10 mouse cellular contexts compared by ENCODE assay signal in the genomic region with DNA sequence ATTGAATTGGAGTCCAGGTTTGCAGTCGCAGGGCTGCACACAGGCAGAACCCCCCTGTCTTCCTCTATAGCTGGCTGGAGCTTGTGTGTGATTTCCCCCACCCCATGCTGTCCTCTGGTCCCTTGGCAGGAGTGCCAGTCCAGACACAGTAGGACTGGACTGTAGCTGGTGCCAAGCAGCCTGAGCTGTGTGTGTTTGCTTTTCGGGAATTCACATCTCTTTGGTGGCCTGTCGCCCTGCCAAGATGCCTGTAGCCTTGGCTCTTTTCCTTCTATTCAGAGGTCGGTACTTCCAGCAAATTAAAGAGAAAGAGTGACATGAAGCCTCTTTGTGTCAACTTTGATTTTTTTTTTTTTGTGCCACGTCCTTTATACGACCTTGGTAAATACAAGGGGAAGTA. TPM values are rescaled to one million over a fixed set of nuclear protein-coding genes. Genes with fewer than 3 reads are reported as not detected.
DNase-seq lines count a peak whose midpoint lies in the region; ATAC-seq and TF ChIP-seq lines count a peak whose summit lies in the region.
"Had no signal": no experiment of that assay in that cellular context is flagged by ENCODE, and none has a peak within 500 bp of the region (broad histone marks: within the 10 kb centered on the region; RNA-seq: fewer than 3 reads in every experiment).

No protein-coding gene starts in this region.

- no peaks in the 10 kb centered on the region for H3K27me3 ChIP-seq in midbrain, embryonic 14.5 days (ENCODE audit: control insufficient read depth, insufficient read depth, low read length)
- peaks cover 9% of the 10 kb centered on the region for H3K27me3 ChIP-seq in midbrain, embryonic 10.5 days (ENCODE audit: low read depth, poor library complexity, severe bottlenecking)
- H3K27me3 ChIP-seq in forebrain, embryonic 16.5 days (replicated peaks; ENCODE audit: control insufficient read depth, insufficient read depth, low read length), result no peaks in the 10 kb centered on the region
- H3K27me3 ChIP-seq in midbrain, embryonic 16.5 days (ENCODE audit: control insufficient read depth, insufficient read depth, low read depth, low read length), result no peaks in the 10 kb centered on the region
- H3K27me3 ChIP-seq in limb, embryonic 10.5 days (ENCODE audit: low read depth, poor library complexity, severe bottlenecking), result 0 out of 2 replicates have a peak, but pooled peaks cover 8% of the 10 kb centered on the region
- H3K27me3 ChIP-seq: midbrain, embryonic 12.5 days had no signal

- peaks cover 47% of the 10 kb centered on the region for H3K36me3 ChIP-seq in midbrain, embryonic 14.5 days (ENCODE audit: control insufficient read depth, insufficient read depth, low read length)
- H3K36me3 ChIP-seq in midbrain, embryonic 10.5 days, result peaks cover 28% of the 10 kb centered on the region
- peaks cover 14% of the 10 kb centered on the region for H3K36me3 ChIP-seq in forebrain, embryonic 16.5 days (ENCODE audit: control insufficient read depth, insufficient read depth)
- H3K36me3 ChIP-seq in midbrain, embryonic 16.5 days (ENCODE audit: control insufficient read depth, insufficient read depth, low read length), result peaks cover 21% of the 10 kb centered on the region
- peaks cover 7% of the 10 kb centered on the region; the same call in 1 of the 2 replicates for H3K36me3 ChIP-seq in limb, embryonic 10.5 days

- no peaks in the 10 kb centered on the region for H3K9me3 ChIP-seq in midbrain, embryonic 14.5 days (ENCODE audit: control insufficient read depth, low read length)
- H3K9me3 ChIP-seq in midbrain, embryonic 10.5 days (replicated peaks), result no peaks in the 10 kb centered on the region
- peaks cover 2% of the 10 kb centered on the region; the same call in 1 of the 2 replicates for H3K9me3 ChIP-seq in forebrain, embryonic 16.5 days (ENCODE audit: control insufficient read depth, low read length)
- H3K9me3 ChIP-seq in midbrain, embryonic 16.5 days (replicated peaks; ENCODE audit: control insufficient read depth, low read length, poor library complexity, severe bottlenecking), result no peaks in the 10 kb centered on the region
- no peaks in the 10 kb centered on the region for H3K9me3 ChIP-seq in limb, embryonic 10.5 days (replicated peaks)
- H3K9me3 ChIP-seq: midbrain, embryonic 12.5 days had no signal

- no peak overlapping the region for H3K4me3 ChIP-seq in gastrocnemius, adult 2 months
- H3K4me3 ChIP-seq in midbrain, embryonic 14.5 days (replicated peaks; ENCODE audit: low read depth, low read length), result no peak overlapping the region
- no peak overlapping the region for H3K4me3 ChIP-seq in midbrain, embryonic 10.5 days
- no peak overlapping the region for H3K4me3 ChIP-seq in forebrain, embryonic 16.5 days (replicated peaks; ENCODE audit: low read length)
- no peak overlapping the region for H3K4me3 ChIP-seq in midbrain, embryonic 16.5 days (ENCODE audit: low read depth, low read length)
- H3K4me3 ChIP-seq in limb, embryonic 10.5 days, result no peak overlapping the region
- H3K4me3 ChIP-seq: midbrain, embryonic 12.5 days had no signal

- no peak for TF ChIP-seq CTCF in gastrocnemius, adult 2 months (IDR thresholded peaks at IDR 0.05)

- H3K4me2 ChIP-seq in midbrain, embryonic 14.5 days (ENCODE audit: low read length), result no peak overlapping the region
- no peak overlapping the region for H3K4me2 ChIP-seq in forebrain, embryonic 16.5 days (ENCODE audit: low read length)
- H3K4me2 ChIP-seq in midbrain, embryonic 16.5 days (ENCODE audit: low read length), result no peak overlapping the region; the same call in 1 of the 2 replicates
- H3K4me2 ChIP-seq: midbrain, embryonic 12.5 days had no signal

- 0 out of 2 replicates have a peak, but pooled peaks have one; percentile 31 for ATAC-seq in midbrain, embryonic 14.5 days (ENCODE audit: low FRiP score, low TSS enrichment)
- ATAC-seq in forebrain, embryonic 16.5 days, result peak; percentile 87
- ATAC-seq in midbrain, embryonic 16.5 days, result peak; percentile 87
- no peak for ATAC-seq in granulocyte monocyte progenitor cell, adult 5-6 weeks (replicated peaks; ENCODE audit: poor library complexity, severe bottlenecking)
- ATAC-seq: intestine, postnatal 0 days had no signal

- peaks cover 43% of the 10 kb centered on the region for H3K4me1 ChIP-seq in midbrain, embryonic 14.5 days (ENCODE audit: control insufficient read depth, insufficient read depth, low read length)
- peaks cover 15% of the 10 kb centered on the region for H3K4me1 ChIP-seq in midbrain, embryonic 10.5 days
- H3K4me1 ChIP-seq in forebrain, embryonic 16.5 days (replicated peaks; ENCODE audit: control insufficient read depth, insufficient read depth, low read length), result peaks cover 54% of the 10 kb centered on the region
- peaks cover 66% of the 10 kb centered on the region for H3K4me1 ChIP-seq in midbrain, embryonic 16.5 days (ENCODE audit: control insufficient read depth, insufficient read depth, low read length)
- peaks cover 7% of the 10 kb centered on the region for H3K4me1 ChIP-seq in limb, embryonic 10.5 days

- intact Hi-C loops in gastrocnemius, adult 2 months (cut with DNase I), result loop anchor here (10.0 kb wide), 1 partner anchor 106 kb away; no protein-coding TSS in a partner anchor

- peak; percentile 29 for DNase-seq in gastrocnemius, adult 2 months
- DNase-seq in gastrocnemius, postnatal 10 days, result no peak
- peak; percentile 68 for DNase-seq in midbrain, embryonic 14.5 days
- DNase-seq in midbrain, embryonic 10.5 days (ENCODE audit: low spot score), result no peak
- no peak for DNase-seq in limb, embryonic 10.5 days (ENCODE audit: low spot score)

- 71% methylated on average over 6 of the region's 6 CpGs for WGBS in midbrain, embryonic 14.5 days
- 88% methylated on average over 6 of the region's 6 CpGs for WGBS in midbrain, embryonic 10.5 days
- WGBS in forebrain, embryonic 16.5 days, result 21% methylated on average over 6 of the region's 6 CpGs
- 60% methylated on average over 6 of the region's 6 CpGs for WGBS in midbrain, embryonic 16.5 days
- WGBS in limb, embryonic 10.5 days, result 86% methylated on average over 6 of the region's 6 CpGs

- H3K9ac ChIP-seq in midbrain, embryonic 14.5 days (replicated peaks; ENCODE audit: low read length), result no peak overlapping the region
- H3K9ac ChIP-seq in forebrain, embryonic 16.5 days (replicated peaks; ENCODE audit: low read depth, low read length), result no peak overlapping the region
- H3K9ac ChIP-seq in midbrain, embryonic 16.5 days (ENCODE audit: low read depth, low read length), result no peak overlapping the region
- H3K9ac ChIP-seq: midbrain, embryonic 12.5 days had no signal

- H3K27ac ChIP-seq in gastrocnemius, adult 2 months, result no peak overlapping the region
- H3K27ac ChIP-seq in midbrain, embryonic 14.5 days (replicated peaks; ENCODE audit: low read depth, low read length), result no peak overlapping the region
- no peak overlapping the region for H3K27ac ChIP-seq in midbrain, embryonic 10.5 days (replicated peaks)
- H3K27ac ChIP-seq in forebrain, embryonic 16.5 days (ENCODE audit: low read length), result no peak overlapping the region
- no peak overlapping the region for H3K27ac ChIP-seq in midbrain, embryonic 16.5 days (ENCODE audit: low read length)
- no peak overlapping the region for H3K27ac ChIP-seq in limb, embryonic 10.5 days
- H3K27ac ChIP-seq: midbrain, embryonic 12.5 days had no signal

RNA-seq across cellular contexts. Expression of a gene that starts 6.3 kb away (rescaled TPM):
- total RNA-seq in gastrocnemius, adult 2 months (2021), result 1 to 10 TPM; 1.5 to 3.5 TPM
- total RNA-seq in gastrocnemius, postnatal 10 days (2021), result 10 to 100 TPM; 20.5 to 29.9 TPM
- polyA plus RNA-seq in midbrain, embryonic 14.5 days (2014; fragmentation: Nextera tagmentation; extraction: Ambion mirVana), result 278 and 323 TPM in 2 replicates
- polyA plus RNA-seq in midbrain, embryonic 10.5 days (2016; fragmentation: Nextera tagmentation; extraction: Ambion mirVana), result 42.2 and 72.4 TPM in 2 replicates
- 255 and 277 TPM in 2 replicates for polyA plus RNA-seq in forebrain, embryonic 16.5 days (2015; fragmentation: Nextera tagmentation; extraction: Ambion mirVana)
- 293 and 328 TPM in 2 replicates for polyA plus RNA-seq in midbrain, embryonic 16.5 days (2015; fragmentation: Nextera tagmentation; extraction: Ambion mirVana)
- total RNA-seq in granulocyte monocyte progenitor cell, adult 5-6 weeks (2014; fragmentation: Nextera tagmentation), result not detected in 2 replicates
- not detected in 2 replicates for total RNA-seq in granulocyte monocyte progenitor cell, adult 5-6 weeks (2017)
- 17.2 and 30.2 TPM in 2 replicates for polyA plus RNA-seq in limb, embryonic 10.5 days (2016; fragmentation: Nextera tagmentation; extraction: Ambion mirVana)

Comparison
In these comparisons a context has a peak if more than half of its experiments do, and no peak if none do; other contexts are left out.
1. DNase-seq: peak in gastrocnemius, adult 2 months (single experiment) and midbrain, embryonic 14.5 days (single experiment); none in gastrocnemius, postnatal 10 days (single experiment), midbrain, embryonic 10.5 days (single experiment) and limb, embryonic 10.5 days (single experiment).